Mouse (Mus musculus): ENCODE results near the gene Sema3b. TPM values are rescaled to one million over a fixed set of nuclear protein-coding genes. Genes with fewer than 3 reads are reported as not detected.
A peak's percentile ranks its signal among the peaks of the same experiment; 100 is the strongest.

Gene Sema3b
- polyA plus RNA-seq, 1 experiment from 2014 or later = 3.4 TPM

DNA sequence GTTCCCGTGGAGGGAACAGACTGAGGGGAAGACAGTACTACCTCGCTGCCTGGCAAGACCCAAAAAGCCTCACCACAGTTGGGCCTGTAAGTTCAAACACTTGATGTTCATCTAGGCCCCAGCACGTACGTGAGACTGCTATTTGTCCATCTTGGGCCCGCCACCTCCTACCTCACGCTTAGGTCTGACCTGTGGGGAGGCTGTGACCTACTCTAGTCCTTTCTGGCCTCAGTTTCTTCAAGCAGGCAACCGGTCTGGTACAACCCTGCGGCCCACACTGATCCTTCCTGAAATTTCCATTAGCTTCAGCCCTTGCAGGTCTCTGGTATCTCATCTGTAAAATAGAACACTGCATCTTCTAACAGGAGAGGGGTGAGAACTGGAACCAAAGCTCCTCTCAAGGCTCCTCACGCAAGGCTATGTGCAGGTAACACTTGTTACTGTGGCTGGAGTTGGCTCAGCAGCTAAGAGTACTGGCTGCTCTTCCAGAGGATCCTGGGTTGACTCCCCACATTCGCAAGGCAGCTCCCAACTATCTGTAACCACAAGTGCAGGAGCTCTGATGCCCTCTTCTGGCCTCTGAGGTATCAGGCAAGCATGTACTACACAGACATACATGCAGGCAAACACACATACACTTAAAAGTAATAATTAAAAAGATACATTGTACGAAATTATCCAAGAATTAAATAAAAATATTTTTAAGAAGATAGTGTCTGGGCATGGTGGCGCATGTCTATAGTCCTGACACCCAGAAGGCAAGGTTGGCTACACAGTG is 16.5 kb upstream of the Sema3b start:
- H3K36me3 ChIP-seq (ENCODE audit: control insufficient read depth, insufficient read depth, low read length) = peaks cover 6% of the 10 kb centered on the region; the same call in 1 of the 2 replicates
- DNase-seq (ENCODE audit: low spot score) (no peak), ATAC-seq (ENCODE audit: insufficient number of reproducible peaks, low FRiP score, low TSS enrichment, low read depth) (no peak)
- no peaks in the 10 kb centered on the region for H3K27me3 ChIP-seq (ENCODE audit: control insufficient read depth, insufficient read depth, low read length)
- H3K9ac ChIP-seq (ENCODE audit: low read length) = no peak overlapping the region
- no peak overlapping the region for H3K27ac ChIP-seq (replicated peaks; ENCODE audit: low read depth, low read length)
- no peak overlapping the region for H3K4me2 ChIP-seq (ENCODE audit: low read depth, severe bottlenecking)
- H3K4me3 ChIP-seq (ENCODE audit: low read depth, low read length) = no peak overlapping the region
- H3K4me1 ChIP-seq (ENCODE audit: control insufficient read depth, insufficient read depth, low read length) = peaks cover 41% of the 10 kb centered on the region
- H3K9me3 ChIP-seq (ENCODE audit: control insufficient read depth, low read length) = no peaks in the 10 kb centered on the region; the same call in 1 of the 2 replicates
- WGBS = 88% methylated on average over 12 of the region's 12 CpGs

DNA sequence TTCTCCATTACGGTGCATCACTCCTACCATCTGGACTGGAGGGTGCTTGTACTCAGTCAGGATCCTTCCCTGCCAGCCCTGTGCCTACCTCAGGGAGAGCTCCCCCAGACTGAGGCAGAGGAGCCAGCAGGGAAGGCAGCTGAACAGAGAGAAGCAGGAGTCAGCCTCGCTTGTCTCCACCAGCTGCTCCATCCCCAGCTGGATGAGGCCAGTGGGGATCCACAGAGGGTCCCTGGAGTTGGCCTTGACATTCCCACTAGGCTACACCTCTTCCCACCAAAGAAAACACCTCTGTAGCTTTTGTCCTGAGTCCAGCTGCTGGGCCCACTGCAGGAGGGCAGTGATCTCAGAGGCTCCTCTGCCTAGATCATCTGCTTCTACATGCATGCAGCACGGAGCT is 15.9 kb upstream of the Sema3b start:
- Histone ChIP-seq H3K4me1 (ENCODE audit: control insufficient read depth, insufficient read depth, low read length) (peaks cover 35% of the 10 kb centered on the region), H3K4me2 (ENCODE audit: low read depth, severe bottlenecking) (no peak overlapping the region), H3K36me3 (ENCODE audit: control insufficient read depth, insufficient read depth, low read length) (peaks cover 8% of the 10 kb centered on the region; the same call in 1 of the 2 replicates), H3K9me3 (ENCODE audit: control insufficient read depth, low read length) (no peaks in the 10 kb centered on the region; the same call in 1 of the 2 replicates), H3K4me3 (ENCODE audit: low read depth, low read length) (no peak overlapping the region), H3K9ac (ENCODE audit: low read length) (no peak overlapping the region), H3K27me3 (ENCODE audit: control insufficient read depth, insufficient read depth, low read length) (no peaks in the 10 kb centered on the region), H3K27ac (replicated peaks; ENCODE audit: low read depth, low read length) (0 out of 2 replicates have a peak overlapping the region, but pooled peaks have one; percentile 36)
- DNase-seq (ENCODE audit: low spot score) (no peak), ATAC-seq (ENCODE audit: insufficient number of reproducible peaks, low FRiP score, low TSS enrichment, low read depth) (no peak)
- WGBS = 95% methylated on average over 3 of the region's 3 CpGs

DNA sequence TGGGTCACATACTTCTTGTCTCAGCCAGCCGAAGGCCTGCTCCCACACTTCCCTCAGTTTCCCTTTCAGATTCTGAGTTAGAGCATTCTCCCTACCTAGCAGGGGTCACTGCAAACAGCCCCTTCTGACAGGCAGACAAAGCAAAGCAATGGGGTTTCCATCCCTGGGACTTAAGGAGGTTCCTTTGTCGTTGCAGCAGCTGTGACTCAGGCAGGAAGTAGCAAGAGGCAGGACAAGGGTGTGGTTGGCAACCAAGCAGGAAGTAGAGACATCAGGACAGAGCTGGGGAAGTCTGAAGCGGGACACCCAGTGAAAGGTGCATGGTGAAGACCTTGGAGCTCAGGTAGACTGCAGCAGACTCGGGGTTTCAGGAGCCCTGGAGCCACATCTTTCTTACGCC is 15.5 kb upstream of the Sema3b start:
- Histone ChIP-seq H3K36me3 (ENCODE audit: control insufficient read depth, insufficient read depth, low read length) (peaks cover 12% of the 10 kb centered on the region; the same call in 1 of the 2 replicates), H3K27ac (replicated peaks; ENCODE audit: low read depth, low read length) (0 out of 2 replicates have a peak overlapping the region, but pooled peaks have one; percentile 36), H3K9me3 (ENCODE audit: control insufficient read depth, low read length) (no peaks in the 10 kb centered on the region; the same call in 1 of the 2 replicates), H3K4me3 (ENCODE audit: low read depth, low read length) (no peak overlapping the region), H3K9ac (ENCODE audit: low read length) (no peak overlapping the region), H3K4me2 (ENCODE audit: low read depth, severe bottlenecking) (no peak overlapping the region), H3K27me3 (ENCODE audit: control insufficient read depth, insufficient read depth, low read length) (no peaks in the 10 kb centered on the region), H3K4me1 (ENCODE audit: control insufficient read depth, insufficient read depth, low read length) (peaks cover 31% of the 10 kb centered on the region)
- WGBS = 83% methylated on average over 5 of the region's 5 CpGs
- DNase-seq (ENCODE audit: low spot score) = no peak
- ATAC-seq (ENCODE audit: insufficient number of reproducible peaks, low FRiP score, low TSS enrichment, low read depth) = no peak

DNA sequence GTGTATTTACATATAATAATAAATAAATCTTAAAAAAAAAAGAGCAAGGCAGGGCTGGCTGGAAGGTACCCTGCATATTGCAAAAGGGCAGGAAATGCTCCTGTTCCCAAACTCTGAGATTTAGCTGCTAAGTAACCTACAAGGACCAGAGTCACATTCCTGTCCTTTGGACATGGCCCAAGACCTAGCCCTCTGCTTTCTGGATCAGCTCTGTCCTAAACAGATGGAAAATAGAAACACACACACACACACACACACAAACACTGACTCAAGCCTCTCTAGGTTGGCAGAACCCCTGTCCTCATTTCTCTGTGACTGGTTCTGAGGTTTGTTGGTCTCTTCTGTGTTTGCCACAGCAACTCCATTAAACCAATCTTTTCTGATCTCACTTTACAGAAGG is 11.9 kb upstream of the Sema3b start:
- Histone ChIP-seq H3K4me3 (ENCODE audit: low read depth, low read length) (no peak overlapping the region), H3K9ac (ENCODE audit: low read length) (no peak overlapping the region), H3K9me3 (ENCODE audit: control insufficient read depth, low read length) (no peaks in the 10 kb centered on the region), H3K36me3 (ENCODE audit: control insufficient read depth, insufficient read depth, low read length) (peaks cover 25% of the 10 kb centered on the region; the same call in 1 of the 2 replicates), H3K27ac (replicated peaks; ENCODE audit: low read depth, low read length) (no peak overlapping the region), H3K4me2 (ENCODE audit: low read depth, severe bottlenecking) (no peak overlapping the region), H3K4me1 (ENCODE audit: control insufficient read depth, insufficient read depth, low read length) (no peaks in the 10 kb centered on the region), H3K27me3 (ENCODE audit: control insufficient read depth, insufficient read depth, low read length) (no peaks in the 10 kb centered on the region)
- ATAC-seq (ENCODE audit: insufficient number of reproducible peaks, low FRiP score, low TSS enrichment, low read depth) = no peak
- DNase-seq (ENCODE audit: low spot score) = no peak

DNA sequence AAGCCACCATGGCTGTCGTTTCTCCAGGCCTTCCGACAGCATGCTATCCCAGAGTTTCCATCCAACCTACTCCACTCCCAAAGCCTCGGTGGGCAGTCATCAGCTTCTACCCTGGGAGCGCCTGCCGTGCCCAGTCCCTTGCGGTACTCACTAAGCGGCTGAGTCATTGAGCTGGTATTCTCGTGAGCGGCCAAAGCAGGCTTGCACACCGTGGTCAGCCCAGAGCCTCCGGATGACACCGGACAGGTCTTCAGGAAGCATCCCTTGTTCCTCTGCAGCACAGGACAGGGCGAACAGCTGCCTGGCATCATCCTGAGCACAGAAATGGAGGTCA is 10.5 kb upstream of the Sema3b start:
- no peak overlapping the region for H3K4me3 ChIP-seq (ENCODE audit: low read depth, low read length)
- 82% methylated on average over 13 of the region's 13 CpGs for WGBS
- DNase-seq (ENCODE audit: low spot score) (no peak), ATAC-seq (ENCODE audit: insufficient number of reproducible peaks, low FRiP score, low TSS enrichment, low read depth) (no peak)
- H3K4me1 ChIP-seq (ENCODE audit: control insufficient read depth, insufficient read depth, low read length) = no peaks in the 10 kb centered on the region
- H3K9me3 ChIP-seq (ENCODE audit: control insufficient read depth, low read length) = no peaks in the 10 kb centered on the region
- H3K27me3 ChIP-seq (ENCODE audit: control insufficient read depth, insufficient read depth, low read length) = no peaks in the 10 kb centered on the region
- no peak overlapping the region for H3K4me2 ChIP-seq (ENCODE audit: low read depth, severe bottlenecking)
- peaks cover 30% of the 10 kb centered on the region for H3K36me3 ChIP-seq (ENCODE audit: control insufficient read depth, insufficient read depth, low read length)
- no peak overlapping the region for H3K27ac ChIP-seq (replicated peaks; ENCODE audit: low read depth, low read length)
- no peak overlapping the region for H3K9ac ChIP-seq (ENCODE audit: low read length)

DNA sequence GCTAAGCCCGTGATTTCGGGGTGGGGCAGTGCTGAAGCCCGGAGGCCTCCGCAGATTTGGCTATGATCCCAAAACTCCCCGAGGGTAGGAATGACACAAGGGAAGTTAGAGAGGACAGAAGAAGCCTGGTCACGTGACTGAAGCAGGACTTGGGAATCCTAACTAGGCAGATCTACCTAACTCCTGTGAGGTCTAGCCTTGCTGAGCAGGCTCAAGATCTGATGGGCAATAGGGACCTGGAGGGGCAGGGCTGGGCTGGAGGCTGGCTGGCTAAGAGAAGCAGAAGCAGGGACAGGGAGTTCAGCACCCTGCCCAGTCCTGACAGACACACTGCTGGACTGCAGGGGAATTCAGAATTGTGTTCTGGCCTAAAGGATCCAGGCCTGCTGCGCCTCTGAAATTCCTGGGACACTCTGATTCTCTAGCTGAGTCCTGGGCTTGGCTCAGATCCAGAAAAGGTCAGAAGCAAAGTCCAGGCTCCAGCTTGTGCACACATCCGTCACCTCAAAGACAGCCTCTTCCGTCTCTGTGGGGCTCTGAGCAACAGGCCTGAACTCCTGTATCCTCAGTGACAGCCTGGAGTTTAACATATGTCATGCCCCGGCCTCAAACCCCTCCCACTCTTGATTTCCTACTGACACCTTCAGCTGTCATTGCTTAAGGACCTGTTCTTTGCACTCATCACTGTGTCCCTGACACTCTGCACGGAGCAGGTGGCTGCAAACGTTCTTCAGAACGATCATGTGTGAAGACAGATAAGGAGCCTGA is 9.9 kb upstream of the Sema3b start:
- WGBS = 76% methylated on average over 13 of the region's 13 CpGs

DNA sequence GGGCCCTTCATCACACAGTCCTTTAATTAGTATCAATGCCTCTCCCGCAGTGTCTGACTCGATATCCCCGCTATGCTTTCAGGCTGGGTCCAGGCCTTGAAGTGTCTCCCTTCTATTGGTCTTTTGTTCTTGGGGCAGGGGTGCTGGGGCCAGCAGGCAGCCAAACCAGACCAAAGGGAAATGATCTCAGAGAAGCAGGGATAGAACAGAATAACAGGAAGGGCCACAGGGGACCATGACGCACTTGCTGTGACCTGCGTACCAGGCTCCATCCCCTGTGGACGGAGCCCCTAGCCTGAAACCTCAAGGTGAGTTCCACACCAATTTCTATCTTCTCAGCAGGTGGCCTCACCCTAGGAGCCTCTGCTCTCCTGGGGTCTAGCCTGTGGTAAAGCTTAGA is 9.1 kb upstream of the Sema3b start:
- Histone ChIP-seq H3K36me3 (ENCODE audit: control insufficient read depth, insufficient read depth, low read length) (peaks cover 33% of the 10 kb centered on the region), H3K27me3 (ENCODE audit: control insufficient read depth, insufficient read depth, low read length) (no peaks in the 10 kb centered on the region), H3K4me3 (ENCODE audit: low read depth, low read length) (no peak overlapping the region), H3K9ac (ENCODE audit: low read length) (no peak overlapping the region), H3K27ac (replicated peaks; ENCODE audit: low read depth, low read length) (no peak overlapping the region), H3K4me1 (ENCODE audit: control insufficient read depth, insufficient read depth, low read length) (peaks cover under 1% of the 10 kb centered on the region), H3K9me3 (ENCODE audit: control insufficient read depth, low read length) (no peaks in the 10 kb centered on the region), H3K4me2 (ENCODE audit: low read depth, severe bottlenecking) (no peak overlapping the region)
- WGBS = 98% methylated on average over 6 of the region's 6 CpGs
- DNase-seq (ENCODE audit: low spot score) (no peak), ATAC-seq (ENCODE audit: insufficient number of reproducible peaks, low FRiP score, low TSS enrichment, low read depth) (no peak)

More for the DNA sequence above, 9.9 kb upstream of the Sema3b start:
- H3K4me3 ChIP-seq (ENCODE audit: low read depth, low read length) = no peak overlapping the region
- H3K9me3 ChIP-seq (ENCODE audit: control insufficient read depth, low read length) = no peaks in the 10 kb centered on the region
- H3K9ac ChIP-seq (ENCODE audit: low read length) = no peak overlapping the region
- DNase-seq (ENCODE audit: low spot score) (no peak), ATAC-seq (ENCODE audit: insufficient number of reproducible peaks, low FRiP score, low TSS enrichment, low read depth) (no peak)
- H3K27me3 ChIP-seq (ENCODE audit: control insufficient read depth, insufficient read depth, low read length) = no peaks in the 10 kb centered on the region
- H3K4me2 ChIP-seq (ENCODE audit: low read depth, severe bottlenecking) = no peak overlapping the region
- H3K36me3 ChIP-seq (ENCODE audit: control insufficient read depth, insufficient read depth, low read length) = peaks cover 33% of the 10 kb centered on the region
- no peak overlapping the region for H3K27ac ChIP-seq (replicated peaks; ENCODE audit: low read depth, low read length)
- H3K4me1 ChIP-seq (ENCODE audit: control insufficient read depth, insufficient read depth, low read length) = no peaks in the 10 kb centered on the region

DNA sequence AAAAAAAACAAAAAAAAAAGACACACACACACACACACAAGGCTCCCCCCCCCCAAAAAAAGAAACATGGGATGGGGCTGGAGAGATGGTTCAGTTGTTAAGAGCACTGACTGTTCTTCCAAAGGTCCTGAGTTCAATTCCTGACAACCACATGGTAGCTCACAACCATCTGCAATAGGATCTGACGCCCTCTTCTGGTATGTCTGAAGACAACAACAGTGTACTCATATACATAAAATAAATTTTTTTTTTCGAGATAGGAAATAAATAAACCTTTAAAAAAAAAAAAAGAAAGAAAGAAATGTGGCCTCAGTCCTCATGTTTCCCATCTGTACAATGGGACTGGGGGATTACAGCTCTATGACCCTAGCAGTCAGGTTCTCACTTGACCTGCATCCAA is 8.4 kb upstream of the Sema3b start:
- 89% methylated on average over 2 of the region's 2 CpGs for WGBS
- DNase-seq (ENCODE audit: low spot score) (no peak), ATAC-seq (ENCODE audit: insufficient number of reproducible peaks, low FRiP score, low TSS enrichment, low read depth) (no peak)
- no peaks in the 10 kb centered on the region for H3K27me3 ChIP-seq (ENCODE audit: control insufficient read depth, insufficient read depth, low read length)
- H3K4me2 ChIP-seq (ENCODE audit: low read depth, severe bottlenecking) = no peak overlapping the region
- peaks cover 33% of the 10 kb centered on the region for H3K36me3 ChIP-seq (ENCODE audit: control insufficient read depth, insufficient read depth, low read length)
- peaks cover 6% of the 10 kb centered on the region for H3K4me1 ChIP-seq (ENCODE audit: control insufficient read depth, insufficient read depth, low read length)
- no peaks in the 10 kb centered on the region for H3K9me3 ChIP-seq (ENCODE audit: control insufficient read depth, low read length)
- H3K4me3 ChIP-seq (ENCODE audit: low read depth, low read length) = no peak overlapping the region
- H3K9ac ChIP-seq (ENCODE audit: low read length) = no peak overlapping the region
- H3K27ac ChIP-seq (replicated peaks; ENCODE audit: low read depth, low read length) = no peak overlapping the region

All from limb, embryonic 11.5 days (tissue).